Mouse (Mus musculus) testis, adult 2 months (tissue): ENCODE measurements around the gene Defb15. TPM values are rescaled to one million over a fixed set of nuclear protein-coding genes. Genes with fewer than 3 reads are reported as not detected.

Experiments
- polyA plus RNA-seq: library from polyadenylated mRNA; depleted of rRNA; stranded (reverse); fragments of >200 nt; gene quantifications from 2 replicates; pipeline ENCODE4 v1.2.3, GENCODE M21; 2012; rRNA removed

Defb15 gene
- polyA plus RNA-seq, 1 experiment, result not detected

Other genes with a start within 250 kb of the Defb15 start
- not detected in 2 replicates for gene AY761184, start 229.1 kb downstream of the Defb15 start, polyA plus RNA-seq
- gene Defa24, start 198.2 kb downstream of the Defb15 start, polyA plus RNA-seq, result not detected in 2 replicates
- not detected in 2 replicates for gene Defb50, start 109.2 kb downstream of the Defb15 start, polyA plus RNA-seq
- 37.7 TPM in 1 of 2 replicates, not detected in the other for gene Defb2, start 92.8 kb downstream of the Defb15 start, polyA plus RNA-seq
- 1.4 TPM in 1 of 2 replicates, not detected in the other for gene Defb10, start 73.8 kb downstream of the Defb15 start, polyA plus RNA-seq
- gene Defb9, start 47.3 kb downstream of the Defb15 start, polyA plus RNA-seq, result 5.1 TPM in 1 of 2 replicates, not detected in the other
- 67.6 TPM in 1 of 2 replicates, not detected in the other for gene Defb11, start 26.3 kb downstream of the Defb15 start, polyA plus RNA-seq
- not detected in 2 replicates for gene Defb35, start 5.6 kb upstream of the Defb15 start, polyA plus RNA-seq
- not detected in 2 replicates for gene Defb13, start 14.1 kb upstream of the Defb15 start, polyA plus RNA-seq
- gene Fam90a1a, start 26.0 kb upstream of the Defb15 start, polyA plus RNA-seq, result 0.07 TPM in 1 of 2 replicates, not detected in the other
- 43.4 and 56.2 TPM in 2 replicates for gene Ccdc70, start 37.1 kb upstream of the Defb15 start, polyA plus RNA-seq
- 2.9 and 3.1 TPM in 2 replicates for gene Atp7b, start 127.6 kb upstream of the Defb15 start, polyA plus RNA-seq
- 4.5 and 5.0 TPM in 2 replicates for gene Alg11, start 128.0 kb upstream of the Defb15 start, polyA plus RNA-seq
- 0.31 and 0.40 TPM in 2 replicates for gene Nek5, start 192.3 kb upstream of the Defb15 start, polyA plus RNA-seq
- 0.96 and 1.0 TPM in 2 replicates for gene Nek3, start 233.7 kb upstream of the Defb15 start, polyA plus RNA-seq